In genomic region chr1:78702282-78702963, GRCm38 (mm10) we compare ENCODE assay signal across 11 mouse cellular contexts. TPM values are rescaled to one million over a fixed set of nuclear protein-coding genes. Genes with fewer than 3 reads are reported as not detected.
A peak's percentile ranks its signal among the peaks of the same experiment; 100 is the strongest.
DNase-seq lines count a peak whose midpoint lies in the region; ATAC-seq and TF ChIP-seq lines count a peak whose summit lies in the region.
"Had no signal": no experiment of that assay in that cellular context is flagged by ENCODE, and none has a peak within 500 bp of the region (broad histone marks: within the 10 kb centered on the region; RNA-seq: fewer than 3 reads in every experiment).

No protein-coding gene starts in this region.

- peak; percentile 73 for DNase-seq in heart, embryonic 10.5 days (ENCODE audit: low spot score)
- peak; percentile 30 for DNase-seq in thymus, postnatal 0 days (ENCODE audit: low spot score)
- DNase-seq in thymus, postnatal 10 days (ENCODE audit: low spot score in 2 of 2) = no peak
- DNase-seq in Muller cell, postnatal 12 days (ENCODE audit: inconsistent ontology term) = no peak
- DNase-seq in embryonic facial prominence, embryonic 10.5 days (ENCODE audit: low spot score) = no peak
- DNase-seq: embryo, embryonic 11 days had no signal

- H3K9me3 ChIP-seq in heart, embryonic 10.5 days = no peaks in the 10 kb centered on the region
- no peaks in the 10 kb centered on the region for H3K9me3 ChIP-seq in heart, embryonic 11.5 days (replicated peaks; ENCODE audit: control insufficient read depth, low read length)
- no peaks in the 10 kb centered on the region for H3K9me3 ChIP-seq in intestine, embryonic 15.5 days
- no peaks in the 10 kb centered on the region for H3K9me3 ChIP-seq in embryonic facial prominence, embryonic 10.5 days
- H3K9me3 ChIP-seq: limb, embryonic 10.5 days had no signal

- no peak overlapping the region for H3ac ChIP-seq in myocyte (ENCODE audit: control insufficient read depth, insufficient read length)

- H3K79me2 ChIP-seq in myocyte (ENCODE audit: control insufficient read depth, insufficient read depth) = no peaks in the 10 kb centered on the region

- H3K27me3 ChIP-seq in heart, embryonic 10.5 days (ENCODE audit: insufficient read depth, poor library complexity, severe bottlenecking) = no peaks in the 10 kb centered on the region
- no peaks in the 10 kb centered on the region for H3K27me3 ChIP-seq in heart, embryonic 11.5 days (ENCODE audit: control insufficient read depth, insufficient read depth, low read length)
- no peaks in the 10 kb centered on the region for H3K27me3 ChIP-seq in intestine, embryonic 15.5 days (replicated peaks)
- H3K27me3 ChIP-seq in myocyte (ENCODE audit: control insufficient read depth, insufficient read depth, insufficient read length) = no peaks in the 10 kb centered on the region
- no peaks in the 10 kb centered on the region for H3K27me3 ChIP-seq in embryonic facial prominence, embryonic 10.5 days (replicated peaks; ENCODE audit: low read depth, poor library complexity, severe bottlenecking)

- no peak for ATAC-seq in heart, embryonic 11.5 days (replicated peaks; ENCODE audit: insufficient number of reproducible peaks, low FRiP score, low TSS enrichment)
- ATAC-seq in intestine, embryonic 15.5 days = peak; percentile 37; the same call in 1 of the 2 replicates

- no peak overlapping the region for H3K4me3 ChIP-seq in heart, embryonic 10.5 days
- no peak overlapping the region for H3K4me3 ChIP-seq in heart, embryonic 11.5 days (ENCODE audit: low read depth, low read length)
- no peak overlapping the region for H3K4me3 ChIP-seq in intestine, embryonic 15.5 days (replicated peaks)
- H3K4me3 ChIP-seq in myocyte = no peak overlapping the region
- H3K4me3 ChIP-seq in embryonic facial prominence, embryonic 10.5 days = no peak overlapping the region
- H3K4me3 ChIP-seq: limb, embryonic 10.5 days had no signal

- WGBS in heart, embryonic 10.5 days = 78% methylated on average over 14 of the region's 14 CpGs
- WGBS in heart, embryonic 11.5 days (ENCODE audit: insufficient replicate concordance) = 79% methylated on average over 14 of the region's 14 CpGs
- 61% methylated on average over 14 of the region's 14 CpGs for WGBS in intestine, embryonic 15.5 days
- 85% methylated on average over 14 of the region's 14 CpGs for WGBS in embryonic facial prominence, embryonic 10.5 days

- H3K36me3 ChIP-seq in heart, embryonic 10.5 days = peaks cover 82% of the 10 kb centered on the region
- H3K36me3 ChIP-seq in heart, embryonic 11.5 days (ENCODE audit: control insufficient read depth, insufficient read depth, low read length) = peaks cover 24% of the 10 kb centered on the region
- peaks cover 29% of the 10 kb centered on the region for H3K36me3 ChIP-seq in intestine, embryonic 15.5 days
- H3K36me3 ChIP-seq in myocyte (ENCODE audit: control insufficient read depth, insufficient read depth) = peaks cover 94% of the 10 kb centered on the region
- peaks cover 94% of the 10 kb centered on the region for H3K36me3 ChIP-seq in embryonic facial prominence, embryonic 10.5 days (replicated peaks)

- H3K4me1 ChIP-seq in heart, embryonic 10.5 days = peaks cover 5% of the 10 kb centered on the region; the same call in 1 of the 2 replicates
- no peaks in the 10 kb centered on the region for H3K4me1 ChIP-seq in heart, embryonic 11.5 days (ENCODE audit: control insufficient read depth, insufficient read depth, low read length)
- H3K4me1 ChIP-seq in intestine, embryonic 15.5 days (replicated peaks) = 0 out of 2 replicates have a peak, but pooled peaks cover 3% of the 10 kb centered on the region
- no peaks in the 10 kb centered on the region for H3K4me1 ChIP-seq in embryonic facial prominence, embryonic 10.5 days
- H3K4me1 ChIP-seq: limb, embryonic 10.5 days had no signal

- no peak overlapping the region for H3K4me2 ChIP-seq in heart, embryonic 11.5 days
- no peak overlapping the region for H3K4me2 ChIP-seq in intestine, embryonic 15.5 days (replicated peaks)
- peak overlapping the region; percentile 4 for H3K4me2 ChIP-seq in myocyte (ENCODE audit: low read depth)

- no peak overlapping the region for H3K9ac ChIP-seq in heart, embryonic 11.5 days (ENCODE audit: low read depth, low read length)
- H3K9ac ChIP-seq in intestine, embryonic 15.5 days = no peak overlapping the region

- no peak overlapping the region for H3K27ac ChIP-seq in heart, embryonic 10.5 days
- no peak overlapping the region for H3K27ac ChIP-seq in heart, embryonic 11.5 days (ENCODE audit: low read depth, low read length)
- no peak overlapping the region for H3K27ac ChIP-seq in intestine, embryonic 15.5 days
- no peak overlapping the region for H3K27ac ChIP-seq in embryonic facial prominence, embryonic 10.5 days (replicated peaks)
- H3K27ac ChIP-seq: limb, embryonic 10.5 days; stomach, postnatal 0 days had no signal

- TF ChIP-seq POLR2A in myocyte (IDR thresholded peaks at IDR 0.05; ENCODE audit: insufficient read length, low read depth) = peak; percentile 35

TF ChIP-seq in myocyte, 11 proteins besides CTCF, POLR2A, EP300 and RAD21:
- TF ChIP-seq POLR2AphosphoS2 (IDR thresholded peaks at IDR 0.05; ENCODE audit: insufficient read length, low read depth) (peak; percentile 65), REST (IDR thresholded peaks at IDR 0.05; ENCODE audit: insufficient read depth, insufficient read length) (no peak), TCF12 (IDR thresholded peaks at IDR 0.05; ENCODE audit: insufficient read depth, poor library complexity, severe bottlenecking) (no peak), MYOD1 (IDR thresholded peaks at IDR 0.05; ENCODE audit: control insufficient read depth in 1 of 3, insufficient read length in 2 of 3, low read depth in 2 of 3) (no peak), SRF (IDR thresholded peaks at IDR 0.05; ENCODE audit: control insufficient read depth, insufficient read length, low read depth) (no peak)

RNA-seq across cellular contexts. Expression of gene Utp14b, which starts 44.6 kb away (rescaled TPM):
- polyA plus RNA-seq in heart, embryonic 10.5 days (2016; fragmentation: Nextera tagmentation; extraction: Ambion mirVana) = 2.7 and 3.1 TPM in 2 replicates
- polyA plus RNA-seq in heart, embryonic 11.5 days (2014; fragmentation: Nextera tagmentation; extraction: Ambion mirVana) = 2.3 and 4.3 TPM in 2 replicates
- polyA plus RNA-seq in thymus, postnatal 0 days (2015; fragmentation: Nextera tagmentation; extraction: Ambion mirVana) = 3.1 and 3.5 TPM in 2 replicates
- 4.0 and 4.1 TPM in 2 replicates for polyA plus RNA-seq in intestine, embryonic 15.5 days (2015; fragmentation: Nextera tagmentation; extraction: Ambion mirVana)
- 3.0 TPM for polyA plus RNA-seq in myocyte (2012; fragmentation: generic; extraction: Trizol)
- 4.5 and 4.8 TPM in 2 replicates for polyA plus RNA-seq in embryonic facial prominence, embryonic 10.5 days (2016; fragmentation: Nextera tagmentation; extraction: Ambion mirVana)

RNA-seq across cellular contexts. Expression of gene Acsl3, which starts 44.8 kb away (rescaled TPM):
- 56.7 and 61.8 TPM in 2 replicates for polyA plus RNA-seq in heart, embryonic 10.5 days (2016; fragmentation: Nextera tagmentation; extraction: Ambion mirVana)
- polyA plus RNA-seq in heart, embryonic 11.5 days (2014; fragmentation: Nextera tagmentation; extraction: Ambion mirVana) = 66.9 and 68.1 TPM in 2 replicates
- 31.1 and 32.4 TPM in 2 replicates for polyA plus RNA-seq in thymus, postnatal 0 days (2015; fragmentation: Nextera tagmentation; extraction: Ambion mirVana)
- 88.0 and 97.5 TPM in 2 replicates for polyA plus RNA-seq in intestine, embryonic 15.5 days (2015; fragmentation: Nextera tagmentation; extraction: Ambion mirVana)
- 106 TPM for polyA plus RNA-seq in myocyte (2012; fragmentation: generic; extraction: Trizol)
- polyA plus RNA-seq in embryonic facial prominence, embryonic 10.5 days (2016; fragmentation: Nextera tagmentation; extraction: Ambion mirVana) = 83.9 and 84.3 TPM in 2 replicates

Comparison
In these comparisons a context has a peak if more than half of its experiments do, and no peak if none do; other contexts are left out.
1. DNase-seq: peak in heart, embryonic 10.5 days (single experiment) and thymus, postnatal 0 days (single experiment); none in thymus, postnatal 10 days (0 of 2), Muller cell, postnatal 12 days (single experiment) and embryonic facial prominence, embryonic 10.5 days (single experiment).